Mouse (Mus musculus) lung, adult 2 months (tissue): ENCODE measurements around the gene Slc8a1.

Experiments
- CTCF ChIP-seq: fragments of 200-500 bp; IDR thresholded peaks from 2 replicates; pipeline ENCODE4 v1.5.1; 2011; ENCODE audit warnings: mild to moderate bottlenecking, low read length, control low read depth; ENCODE audit not compliant: insufficient read depth
- POLR2A ChIP-seq: fragments of 200-500 bp; IDR thresholded peaks from 2 replicates; pipeline ENCODE4 v1.6.1; 2011; ENCODE audit warnings: low read depth, mild to moderate bottlenecking, control low read depth, low read length, borderline replicate concordance; ENCODE audit errors: extremely low read depth

DNA sequence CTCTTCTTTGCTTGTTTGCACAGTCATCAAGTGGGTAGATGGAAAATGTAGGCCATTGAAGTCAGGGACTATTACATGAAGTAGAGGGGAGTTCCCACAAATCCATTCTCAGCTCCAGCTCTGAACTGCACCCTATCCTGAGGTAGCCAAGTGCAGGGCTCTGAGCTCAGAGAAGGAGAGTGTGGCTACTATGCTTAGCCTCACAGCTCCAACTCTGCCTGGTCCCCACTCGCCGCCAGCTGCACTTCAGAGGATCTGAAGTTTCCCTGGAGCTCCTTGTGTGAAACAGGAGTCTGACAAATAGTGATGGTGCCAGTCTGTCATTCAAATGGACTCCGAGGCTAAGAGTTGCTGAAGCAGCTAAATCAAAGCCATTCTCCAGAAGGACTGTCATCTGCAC is 282.9 kb downstream of the Slc8a1 start:
- TF ChIP-seq CTCF (no peak), POLR2A (no peak)
